Mouse (Mus musculus) limb, embryonic 12.5 days (tissue): Measurements from ENCODE around the gene Acta2. TPM values are rescaled to one million over a fixed set of nuclear protein-coding genes. Genes with fewer than 3 reads are reported as not detected.

Experiments
- ATAC-seq: fragments of 200-750 bp; cut with Nextera tagmentation; 2 replicates; pipeline ENCODE4 v1.8.0; 2017; ENCODE audit warnings: low read depth, moderate TSS enrichment; ENCODE audit not compliant: insufficient number of reproducible peaks, insufficient read depth, low FRiP score, low TSS enrichment
- H3K27ac ChIP-seq: fragments of 300-500 bp; sonication (generic); 2 replicates; pipeline ENCODE4 v1.5.1; 2016; ENCODE audit warnings: mild to moderate bottlenecking, moderate library complexity
- H3K27me3 ChIP-seq: fragments of 300-500 bp; sonication (generic); 2 replicates; pipeline ENCODE4 v1.6.1; 2016; ENCODE audit warnings: mild to moderate bottlenecking, moderate library complexity
- H3K36me3 ChIP-seq: fragments of 300-500 bp; sonication (generic); 2 replicates; pipeline ENCODE4 v1.6.1; 2016; ENCODE audit warnings: mild to moderate bottlenecking, moderate library complexity
- H3K4me1 ChIP-seq: fragments of 300-500 bp; sonication (generic); replicated peaks from 2 replicates; pipeline ENCODE4 v1.6.1; 2016
- H3K4me2 ChIP-seq: fragments of 300-500 bp; sonication (generic); 2 replicates; pipeline ENCODE4 v1.6.1; 2016; ENCODE audit warnings: mild to moderate bottlenecking, moderate library complexity
- H3K4me3 ChIP-seq: fragments of 300-500 bp; sonication (generic); replicated peaks from 2 replicates; pipeline ENCODE4 v1.5.1; 2016; ENCODE audit warnings: mild to moderate bottlenecking
- H3K9ac ChIP-seq: fragments of 300-500 bp; sonication (generic); replicated peaks from 2 replicates; pipeline ENCODE4 v1.6.1; 2016; ENCODE audit warnings: mild to moderate bottlenecking, moderate library complexity
- H3K9me3 ChIP-seq: fragments of 300-500 bp; sonication (generic); 2 replicates; pipeline ENCODE4 v1.6.1; 2016; ENCODE audit warnings: mild to moderate bottlenecking, moderate library complexity
- WGBS: fragments of 180-500 bp; shearing (Covaris S2); methylation state at CpG from one replicate; pipeline ENCODE4 v1.1.7; 2016; 5-methylcytosine and 5-hydroxymethylcytosine counted together
- polyA plus RNA-seq: library from polyadenylated mRNA; unstranded; fragments of >200 nt; fragmentation: Nextera tagmentation; extraction: Ambion mirVana; gene quantifications from 2 replicates; pipeline ENCODE4 v1.2.1, GENCODE M21; 2016

Gene Acta2
- 120 and 137 TPM in 2 replicates for polyA plus RNA-seq

DNA sequence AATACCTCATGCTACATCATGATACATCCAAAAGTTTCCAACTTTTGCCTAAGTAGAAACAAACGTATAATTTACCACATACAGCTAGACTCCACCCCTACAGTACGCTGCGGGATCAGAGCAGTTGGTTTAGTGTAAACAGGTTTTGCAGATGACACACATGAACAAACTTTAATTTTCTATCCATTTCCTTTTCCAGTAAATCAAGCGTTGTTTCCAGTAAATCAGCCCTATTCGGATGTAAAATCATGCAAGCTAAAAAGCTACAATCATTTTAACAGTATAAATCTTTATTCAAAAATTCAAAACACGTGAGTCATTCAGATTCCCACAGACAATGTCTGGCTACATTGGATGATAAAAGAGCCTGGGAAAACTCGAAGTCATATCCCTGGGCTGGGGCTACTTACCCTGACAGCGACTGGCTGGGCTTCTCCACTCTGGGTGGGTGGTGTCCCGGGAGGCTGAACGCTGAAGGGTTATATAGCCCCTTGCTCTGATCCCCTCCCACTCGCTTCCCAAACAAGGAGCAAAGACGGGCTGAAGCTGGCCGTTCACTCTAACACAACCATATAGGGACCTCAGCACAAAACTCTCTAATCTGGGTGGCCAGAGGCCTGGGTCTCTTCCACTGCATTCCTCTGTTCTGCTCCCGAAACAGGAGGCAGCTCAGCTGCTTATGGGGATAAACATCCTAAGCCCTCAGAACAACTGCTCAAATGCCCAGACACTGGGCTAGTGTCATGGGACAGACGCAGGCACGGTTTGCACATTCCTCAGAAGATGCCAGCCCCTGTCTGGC is at the start of gene Acta2:
Gene Acta2, minus strand, starts transcription at position 711 of the 802 bp plus-strand sequence.
- Histone ChIP-seq H3K36me3 (no peaks in the 10 kb centered on the region), H3K9ac (0 out of 2 replicates have a peak within 1 kb of the TSS, but pooled peaks have one; percentile 18), H3K27ac (no peak within 1 kb of the TSS), H3K4me2 (peak within 1 kb of the TSS; percentile 26; the same call in 1 of the 2 replicates), H3K9me3 (no peaks in the 10 kb centered on the region), H3K4me1 (peaks cover 2% of the 10 kb centered on the region; the same call in 1 of the 2 replicates), H3K4me3 (peak within 1 kb of the TSS; percentile 17), H3K27me3 (no peaks in the 10 kb centered on the region)
- WGBS = 33% methylated on average over 16 of the region's 16 CpGs
- peak; percentile 87 for ATAC-seq

DNA sequence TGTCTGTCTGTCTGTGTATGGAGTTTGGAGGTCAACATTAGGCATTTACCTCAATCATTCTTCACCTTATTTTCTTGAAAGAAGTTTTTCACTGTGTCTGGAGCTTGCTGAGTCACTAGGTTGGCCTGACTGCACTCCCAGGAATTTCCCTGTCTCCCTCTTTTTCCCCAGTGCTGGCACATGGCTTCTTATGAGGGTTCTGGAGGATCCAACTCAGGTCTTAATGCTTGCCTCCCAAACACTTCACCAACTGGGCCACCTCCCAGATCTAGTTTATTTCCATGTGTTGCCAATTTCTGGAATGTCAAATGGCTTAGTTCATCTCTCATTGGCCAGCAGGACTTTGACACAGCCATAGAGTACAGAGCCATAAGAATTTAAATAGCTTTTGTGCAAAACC is 49.5 kb upstream of the Acta2 start:
- Histone ChIP-seq H3K4me2 (no peak overlapping the region), H3K4me1 (no peaks in the 10 kb centered on the region), H3K36me3 (no peaks in the 10 kb centered on the region), H3K9ac (no peak overlapping the region), H3K4me3 (no peak overlapping the region), H3K27ac (no peak overlapping the region), H3K27me3 (no peaks in the 10 kb centered on the region), H3K9me3 (no peaks in the 10 kb centered on the region)
- no peak for ATAC-seq

DNA sequence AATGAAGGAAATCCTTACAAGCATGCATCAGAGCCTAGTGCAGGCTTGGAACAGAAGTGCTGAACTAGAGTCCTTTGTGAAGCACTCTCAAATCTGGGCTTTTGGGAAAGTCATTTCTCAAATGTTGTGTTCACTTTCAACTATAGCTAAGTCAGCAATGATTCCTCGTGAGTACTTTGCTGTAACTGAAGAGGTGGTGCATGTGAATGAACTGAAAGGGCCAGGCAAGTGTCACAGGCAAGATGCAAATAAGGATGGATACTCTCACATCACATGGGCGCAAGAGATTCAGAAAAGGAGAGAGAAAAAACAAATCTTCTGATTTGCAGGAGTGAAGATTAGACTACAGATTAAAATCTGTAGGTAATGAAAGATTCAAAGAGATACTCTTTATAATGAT is 45.0 kb upstream of the Acta2 start:
- no peaks in the 10 kb centered on the region for H3K36me3 ChIP-seq
- H3K27me3 ChIP-seq = no peaks in the 10 kb centered on the region
- no peak overlapping the region for H3K9ac ChIP-seq
- H3K4me1 ChIP-seq = no peaks in the 10 kb centered on the region
- ATAC-seq = no peak
- H3K4me2 ChIP-seq = no peak overlapping the region
- no peak overlapping the region for H3K27ac ChIP-seq
- H3K4me3 ChIP-seq = no peak overlapping the region
- no peaks in the 10 kb centered on the region for H3K9me3 ChIP-seq
- 86% methylated on average over 2 of the region's 2 CpGs for WGBS

DNA sequence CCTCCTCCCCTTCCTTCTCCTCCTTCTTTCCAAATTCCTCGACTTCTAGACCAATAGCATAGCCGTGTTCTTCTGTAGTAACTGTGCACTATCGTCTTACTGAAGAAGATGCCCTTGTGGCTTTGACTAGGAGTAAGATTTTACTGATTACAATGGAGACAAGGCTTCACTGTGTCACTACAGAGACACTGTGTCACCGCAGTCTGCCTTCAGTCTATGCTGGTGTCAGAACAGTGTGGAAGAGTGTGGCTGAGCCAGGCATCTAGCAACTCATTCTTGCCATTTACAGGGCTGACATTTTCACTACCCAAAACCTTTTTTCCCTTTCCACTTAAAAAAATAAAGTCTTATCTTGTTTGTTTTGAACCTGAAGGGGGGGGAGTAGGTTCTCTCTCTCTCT is 43.8 kb upstream of the Acta2 start:
- Histone ChIP-seq H3K9ac (no peak overlapping the region), H3K4me3 (no peak overlapping the region), H3K36me3 (no peaks in the 10 kb centered on the region), H3K27me3 (no peaks in the 10 kb centered on the region), H3K4me2 (no peak overlapping the region), H3K4me1 (no peaks in the 10 kb centered on the region), H3K9me3 (no peaks in the 10 kb centered on the region), H3K27ac (no peak overlapping the region)
- no peak for ATAC-seq
- 80% methylated on average over 4 of the region's 4 CpGs for WGBS

DNA sequence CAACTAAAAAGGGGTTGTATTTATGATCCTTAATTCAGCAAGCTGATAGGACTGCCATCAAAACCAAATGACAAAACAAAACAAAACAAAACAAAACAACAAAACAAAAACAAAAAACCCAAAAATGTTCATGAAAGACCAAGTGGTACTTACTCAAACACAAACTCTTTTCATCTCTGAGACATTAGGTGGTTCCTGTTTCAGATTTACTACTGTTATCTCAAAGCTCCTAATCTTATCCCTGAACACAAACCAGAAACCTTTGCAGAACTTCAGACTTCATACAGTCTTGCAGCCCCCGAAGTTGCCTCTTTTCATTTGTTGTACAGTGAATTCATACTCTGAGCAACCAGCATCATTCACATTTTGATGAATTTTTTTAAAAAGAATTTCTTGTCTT is 43.1 kb upstream of the Acta2 start:
- WGBS = 66% methylated on average over 1 of the region's 1 CpGs
- no peak overlapping the region for H3K9ac ChIP-seq
- H3K4me1 ChIP-seq = no peaks in the 10 kb centered on the region
- no peaks in the 10 kb centered on the region for H3K36me3 ChIP-seq
- H3K27ac ChIP-seq = no peak overlapping the region
- H3K4me2 ChIP-seq = no peak overlapping the region
- no peaks in the 10 kb centered on the region for H3K27me3 ChIP-seq
- ATAC-seq = no peak
- no peak overlapping the region for H3K4me3 ChIP-seq
- H3K9me3 ChIP-seq = no peaks in the 10 kb centered on the region

DNA sequence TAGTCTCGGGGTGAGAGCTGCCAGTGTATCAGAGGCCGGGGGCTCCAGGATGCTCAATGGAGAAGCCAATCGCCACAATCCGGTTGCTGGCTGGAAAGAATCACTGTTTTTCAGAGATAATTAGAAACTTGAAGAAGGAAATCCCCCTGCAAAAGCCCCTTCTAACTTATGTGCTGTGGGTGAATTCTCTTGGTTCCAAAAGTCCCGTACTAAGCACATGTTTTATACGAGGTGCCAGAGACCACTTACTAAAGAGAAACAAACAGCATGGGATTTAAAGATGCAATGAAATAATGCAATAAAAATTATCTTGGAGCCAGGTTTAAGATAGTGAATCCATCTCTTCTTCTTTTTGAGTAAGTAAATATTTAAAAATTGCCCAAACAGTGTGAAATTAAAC is 40.1 kb upstream of the Acta2 start:
- Histone ChIP-seq H3K4me2 (no peak overlapping the region), H3K9ac (no peak overlapping the region), H3K9me3 (no peaks in the 10 kb centered on the region), H3K27ac (no peak overlapping the region), H3K4me3 (no peak overlapping the region), H3K36me3 (no peaks in the 10 kb centered on the region), H3K27me3 (0 out of 2 replicates have a peak, but pooled peaks cover 13% of the 10 kb centered on the region), H3K4me1 (peaks cover 8% of the 10 kb centered on the region; the same call in 1 of the 2 replicates)
- WGBS = 47% methylated on average over 6 of the region's 6 CpGs
- no peak for ATAC-seq

DNA sequence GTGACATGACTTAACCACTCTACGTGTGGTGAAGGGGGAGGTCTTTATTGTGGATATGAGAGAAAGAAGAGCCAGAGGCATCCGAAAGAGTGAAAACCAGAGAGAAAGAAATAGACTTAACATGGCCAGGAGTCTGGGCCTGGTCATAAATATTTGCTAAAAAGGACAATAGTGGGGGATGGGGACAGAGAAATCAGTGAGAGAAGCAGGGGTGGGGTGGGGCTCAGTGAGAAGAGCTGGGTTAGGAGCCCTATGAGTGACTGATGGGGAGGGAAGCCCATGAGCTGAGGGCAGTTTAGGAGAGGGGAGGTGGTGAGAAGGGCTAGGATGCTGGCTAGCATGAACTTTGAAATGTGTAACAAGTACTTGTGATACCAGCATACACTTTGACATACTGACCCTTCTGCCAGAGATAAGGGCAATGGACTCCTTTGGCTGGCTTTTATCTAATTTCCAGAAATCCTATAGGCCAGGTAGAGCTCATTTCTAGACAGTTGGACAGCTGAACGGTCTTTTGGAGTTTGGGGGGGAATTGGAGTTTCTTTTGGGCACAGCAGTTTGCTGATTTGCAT is 38.1 kb upstream of the Acta2 start:
- Histone ChIP-seq H3K4me1 (peaks cover 13% of the 10 kb centered on the region; the same call in 1 of the 2 replicates), H3K9me3 (no peaks in the 10 kb centered on the region), H3K27me3 (0 out of 2 replicates have a peak, but pooled peaks cover 13% of the 10 kb centered on the region), H3K36me3 (no peaks in the 10 kb centered on the region), H3K4me3 (no peak overlapping the region), H3K4me2 (no peak overlapping the region), H3K27ac (no peak overlapping the region), H3K9ac (no peak overlapping the region)
- 78% methylated on average over 3 of the region's 3 CpGs for WGBS
- ATAC-seq = no peak

DNA sequence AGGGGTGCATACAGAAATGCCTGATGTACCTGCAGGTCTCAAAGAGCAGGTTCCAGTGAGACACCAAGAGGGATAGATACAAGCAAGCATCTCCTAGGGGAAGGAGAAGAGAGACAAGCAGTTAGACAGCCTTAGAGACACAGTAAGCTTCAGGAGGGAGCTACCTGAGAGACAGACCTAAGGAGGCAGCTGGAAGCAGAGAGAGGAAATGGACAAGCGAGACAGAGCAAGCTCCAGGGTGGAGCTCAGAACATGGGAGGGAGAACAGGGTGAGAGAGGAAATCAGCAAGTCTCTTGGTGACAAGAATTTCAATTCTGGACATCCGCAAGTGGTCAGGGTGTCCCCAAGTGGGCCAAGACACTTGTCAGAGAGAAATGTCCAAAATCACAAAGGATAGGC is 37.3 kb upstream of the Acta2 start:
- no peak for ATAC-seq
- 83% methylated on average over 2 of the region's 2 CpGs for WGBS
- Histone ChIP-seq H3K9me3 (no peaks in the 10 kb centered on the region), H3K4me2 (no peak overlapping the region), H3K4me3 (no peak overlapping the region), H3K4me1 (peaks cover 13% of the 10 kb centered on the region; the same call in 1 of the 2 replicates), H3K36me3 (no peaks in the 10 kb centered on the region), H3K27me3 (0 out of 2 replicates have a peak, but pooled peaks cover 13% of the 10 kb centered on the region), H3K9ac (no peak overlapping the region), H3K27ac (no peak overlapping the region)

DNA sequence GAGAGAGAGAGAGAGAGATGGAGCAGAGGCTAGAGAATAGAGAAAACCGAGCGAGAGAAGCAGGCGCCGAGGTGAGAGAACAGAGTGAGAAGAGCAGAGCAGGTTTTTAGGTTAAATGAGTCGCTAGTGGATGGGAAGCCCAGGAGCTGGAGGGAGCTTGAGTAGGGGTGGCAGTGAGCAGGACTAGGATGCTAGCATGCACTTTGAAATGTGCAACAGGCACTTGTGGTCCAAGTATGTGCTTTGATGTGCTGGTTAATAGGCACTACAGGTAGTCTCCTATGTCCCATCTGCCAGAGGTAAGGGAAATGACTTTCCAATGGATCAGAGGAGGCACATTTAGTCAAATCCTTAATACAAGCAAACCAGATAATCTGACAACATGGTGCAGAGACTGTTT is 36.6 kb upstream of the Acta2 start:
- Histone ChIP-seq H3K9me3 (no peaks in the 10 kb centered on the region), H3K27me3 (0 out of 2 replicates have a peak, but pooled peaks cover 13% of the 10 kb centered on the region), H3K4me3 (no peak overlapping the region), H3K4me1 (peaks cover 13% of the 10 kb centered on the region; the same call in 1 of the 2 replicates), H3K27ac (no peak overlapping the region), H3K4me2 (no peak overlapping the region), H3K9ac (no peak overlapping the region), H3K36me3 (no peaks in the 10 kb centered on the region)
- no peak for ATAC-seq
- WGBS = 65% methylated on average over 5 of the region's 5 CpGs

DNA sequence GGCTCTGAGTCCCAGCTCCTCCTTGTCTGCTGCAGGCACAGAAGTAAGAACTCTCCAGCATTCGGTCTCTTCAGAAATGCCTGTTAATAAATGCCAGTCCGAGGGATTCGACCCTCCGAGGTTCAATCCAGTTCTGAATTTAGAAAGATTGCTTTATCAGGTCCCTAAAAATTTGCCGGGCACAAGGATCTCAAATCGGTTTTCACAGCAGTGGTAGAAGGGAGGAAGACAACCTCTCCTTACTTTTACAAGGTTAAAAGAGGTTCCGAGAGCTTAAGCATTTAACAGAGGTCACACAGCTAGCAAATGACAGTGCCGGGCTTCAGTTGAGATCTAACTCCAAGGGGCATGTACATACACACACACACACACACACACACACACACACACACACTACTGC is 36.0 kb upstream of the Acta2 start:
- H3K27ac ChIP-seq = no peak overlapping the region
- WGBS = 42% methylated on average over 8 of the region's 8 CpGs
- 0 out of 2 replicates have a peak, but pooled peaks cover 13% of the 10 kb centered on the region for H3K27me3 ChIP-seq
- no peaks in the 10 kb centered on the region for H3K36me3 ChIP-seq
- ATAC-seq = no peak
- H3K4me2 ChIP-seq = peak overlapping the region; percentile 90
- no peaks in the 10 kb centered on the region for H3K9me3 ChIP-seq
- H3K4me1 ChIP-seq = peaks cover 13% of the 10 kb centered on the region; the same call in 1 of the 2 replicates
- H3K9ac ChIP-seq = no peak overlapping the region
- no peak overlapping the region for H3K4me3 ChIP-seq

DNA sequence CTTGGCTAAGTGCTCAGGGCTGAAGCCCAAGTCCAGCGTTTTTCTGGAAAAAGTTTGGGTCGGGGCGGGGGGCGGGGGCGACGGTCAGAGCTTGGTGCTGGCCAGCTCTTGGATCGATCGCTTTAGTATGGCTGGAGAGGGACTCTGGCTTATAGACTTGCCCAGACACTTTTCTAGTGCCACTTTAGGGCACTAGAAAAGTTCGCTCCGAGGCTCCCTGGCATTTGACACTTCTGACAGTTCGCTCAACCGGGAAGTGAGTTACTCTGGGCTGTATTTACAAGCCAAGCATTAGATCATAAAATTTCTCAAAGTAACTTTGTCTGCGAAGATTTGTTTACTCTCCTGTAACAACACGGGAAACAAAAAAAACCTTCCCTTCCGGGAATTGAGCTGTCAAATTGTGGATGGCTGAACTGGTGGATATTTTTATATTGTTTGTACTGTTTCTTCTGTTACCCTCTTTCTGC is 35.5 kb upstream of the Acta2 start:
- Histone ChIP-seq H3K9me3 (no peaks in the 10 kb centered on the region), H3K4me2 (peak overlapping the region; percentile 90), H3K9ac (peak overlapping the region; percentile 38; the same call in 1 of the 2 replicates), H3K27ac (no peak overlapping the region), H3K4me1 (peaks cover 13% of the 10 kb centered on the region; the same call in 1 of the 2 replicates), H3K36me3 (no peaks in the 10 kb centered on the region), H3K27me3 (0 out of 2 replicates have a peak, but pooled peaks cover 13% of the 10 kb centered on the region), H3K4me3 (peak overlapping the region; percentile 46)
- peak; percentile 26; the same call in 1 of the 2 replicates for ATAC-seq
- WGBS = 11% methylated on average over 15 of the region's 15 CpGs
